Mouse (Mus musculus): ENCODE data around the gene Tmprss11c.

DNA sequence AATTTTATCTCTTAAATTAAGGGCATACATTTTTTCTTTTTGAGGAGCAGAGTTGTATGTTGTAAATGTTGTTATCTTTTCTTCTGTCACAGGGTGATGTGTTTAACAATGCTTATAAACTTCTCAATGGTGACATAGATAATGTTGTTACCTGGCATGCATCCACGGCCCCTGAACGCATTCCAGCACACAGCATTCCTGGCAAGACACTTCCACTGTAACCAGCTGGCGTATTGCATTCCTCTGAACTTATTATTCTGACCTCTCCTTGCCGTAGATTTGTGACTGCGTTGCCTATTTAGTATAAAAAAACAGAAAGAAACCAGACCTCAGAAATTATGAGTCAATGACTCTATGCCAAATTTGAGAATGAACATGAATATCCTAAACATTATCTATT is 17.0 kb upstream of the Tmprss11c start:
- TF ChIP-seq POLR2A (IDR thresholded peaks at IDR 0.05; ENCODE audit: low read depth, low read length) (no peak), CTCF (IDR thresholded peaks at IDR 0.05; ENCODE audit: borderline replicate concordance, insufficient read depth, low read length) (no peak)
